Mouse (Mus musculus) C2C12 (cell line): ENCODE measurements at regions not wholly inside any gene's neighbourhood (a gene's known extent, or its start where the extent isn't known, plus 50 kb on each side); places are given as distances from the start of the nearest gene placed in this dataset.

Experiments
- CTCF ChIP-seq: IDR thresholded peaks from one replicate; pipeline ENCODE4 v1.5.1; 2011; ENCODE audit not compliant: control insufficient read depth, insufficient read depth, insufficient read length
- FOSL1 ChIP-seq: IDR thresholded peaks from one replicate; pipeline ENCODE4 v1.8.0; 2011; ENCODE audit warnings: mild to moderate bottlenecking, low read length; ENCODE audit not compliant: poor library complexity, insufficient read depth, severe bottlenecking
- USF1 ChIP-seq: IDR thresholded peaks from one replicate; pipeline ENCODE4 v1.6.1; 2011; ENCODE audit warnings: low read depth, mild to moderate bottlenecking, control low read depth, moderate library complexity

GRCm38 (mm10) chr17:88343091-88343783 is 97.3 kb upstream of the Foxn2 start:
- no peak for TF ChIP-seq CTCF
- TF ChIP-seq USF1 = no peak
- no peak for TF ChIP-seq FOSL1
